Mouse (Mus musculus) thymus, postnatal 0 days (tissue): Measurements from ENCODE around the gene Cryaa. TPM values are rescaled to one million over a fixed set of nuclear protein-coding genes. Genes with fewer than 3 reads are reported as not detected.
"Not testable (repeated sequence)": the region's sequence is repeated elsewhere in the genome, so short reads cannot be mapped to it uniquely, and the experiment has no call there.

Experiments
- DNase-seq: peaks from one replicate; pipeline ENCODE4 v3.0.0-alpha.2; 2015; ENCODE audit warnings: low spot score
- polyA plus RNA-seq: library from polyadenylated mRNA; unstranded; fragments of >200 nt; fragmentation: Nextera tagmentation; extraction: Ambion mirVana; gene quantifications from 2 replicates; pipeline ENCODE4 v1.2.1, GENCODE M21; 2015

Cryaa gene
- polyA plus RNA-seq, 1 experiment from 2014 or later, result 2.3 TPM

DNA sequence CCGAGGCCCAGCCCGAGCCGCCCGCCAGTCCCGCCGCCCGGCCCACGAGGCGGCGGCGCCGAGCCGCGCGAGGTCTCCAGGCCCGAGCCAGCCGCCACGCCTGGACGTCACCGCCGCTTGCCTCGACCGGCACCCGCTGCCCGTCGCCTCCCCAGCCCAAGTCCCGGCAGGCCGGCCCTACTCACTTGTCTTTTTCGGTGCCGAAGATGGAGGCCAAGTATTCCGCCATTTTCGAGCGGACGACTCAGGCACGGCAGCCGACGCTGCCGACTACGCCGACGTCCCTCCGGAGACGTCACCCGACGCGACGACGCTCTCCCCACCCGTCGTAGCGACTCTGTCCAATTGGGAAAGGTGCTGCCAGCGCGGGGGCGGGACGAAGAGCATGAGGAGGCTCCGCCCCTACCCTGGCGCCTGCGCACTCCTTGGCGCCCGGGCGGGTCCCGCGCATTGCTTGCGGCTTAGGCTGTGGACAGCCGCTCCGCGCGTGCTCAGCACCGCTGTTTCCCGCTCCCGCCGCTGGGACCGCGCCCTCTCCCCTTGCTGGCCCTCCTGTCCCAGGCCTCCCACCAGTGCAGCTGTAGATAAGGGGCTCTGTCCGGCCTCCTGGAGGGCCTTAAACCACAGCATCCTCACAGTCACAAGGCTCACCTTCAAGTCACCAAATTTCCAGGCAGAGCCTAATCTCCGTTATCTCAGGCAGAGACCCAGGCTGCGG lies 19.0 kb upstream of the Cryaa start, which contains the start of gene U2af1:
TSS of gene U2af1 (minus strand) at position 425 of the 718 bp plus-strand sequence.
- DNase-seq, result peak; percentile 98

- no peak for DNase-seq
Observed at GRCm38 (mm10) chr17:31660661-31661250, 16.9 kb upstream of the Cryaa start.

DNA sequence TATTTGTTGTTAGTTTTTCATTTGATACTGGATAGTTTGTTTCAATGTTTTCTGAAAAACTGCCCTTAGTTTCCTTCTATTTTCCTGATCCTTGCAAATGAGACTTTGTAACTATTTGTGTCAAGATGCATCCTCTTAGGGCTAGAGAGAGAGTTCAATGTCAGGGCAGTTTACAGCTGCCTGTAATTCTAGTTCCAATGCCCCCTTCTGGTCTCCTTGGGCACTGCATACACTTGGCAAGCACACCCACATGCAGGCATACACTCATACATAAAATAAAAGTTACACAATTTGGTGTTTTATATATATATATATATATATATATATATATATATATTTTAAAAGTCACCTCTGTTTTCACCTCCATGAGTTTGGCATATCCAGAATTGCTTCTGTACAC lies 14.8 kb upstream of the Cryaa start:
- DNase-seq, result no peak

DNA sequence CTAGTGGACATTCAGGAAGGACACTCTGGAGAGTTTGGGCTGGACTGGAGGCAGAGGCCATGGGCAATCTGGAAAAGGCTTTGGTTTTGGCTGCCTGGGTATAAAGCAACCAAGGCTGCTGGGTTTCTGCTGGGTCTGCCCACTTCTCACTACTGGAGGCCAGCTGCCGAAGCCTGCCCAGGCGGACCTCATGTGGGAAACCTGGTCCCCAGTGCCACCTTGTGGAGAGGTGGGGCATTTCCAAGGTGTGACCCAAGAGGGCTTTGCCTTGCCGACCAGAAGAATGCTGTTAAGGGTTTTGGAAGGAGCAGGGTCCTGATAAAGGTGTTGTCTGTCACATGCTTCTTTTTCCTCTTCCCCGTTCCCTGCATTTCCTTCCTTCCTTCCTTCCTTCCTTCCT lies 12.8 kb upstream of the Cryaa start:
- DNase-seq, result peak; percentile 84

GRCm38 (mm10) chr17:31668306-31668705 lies 9.3 kb upstream of the Cryaa start:
- no peak for DNase-seq

DNA sequence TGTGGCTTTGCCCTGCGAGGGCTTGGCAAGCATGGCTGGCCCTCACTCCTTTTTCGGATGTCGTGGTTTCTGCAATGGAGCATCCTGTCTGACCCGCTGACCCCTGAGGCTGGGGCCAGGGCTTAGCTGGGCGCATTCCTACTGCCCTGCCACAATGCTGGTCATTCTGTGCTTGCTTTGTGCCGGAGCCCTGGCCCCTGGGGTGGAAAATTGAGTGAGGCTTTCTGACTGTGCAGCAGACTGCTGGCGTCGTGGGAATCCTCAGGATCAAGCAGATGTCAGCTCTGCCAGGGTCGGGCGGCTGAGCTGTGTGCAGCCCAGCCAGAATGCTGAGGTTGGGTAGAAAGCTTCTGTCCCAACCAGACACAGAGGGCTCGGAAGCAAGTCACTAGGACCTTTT lies 7.4 kb upstream of the Cryaa start:
- DNase-seq, result no peak

- no peak for DNase-seq
Observed at GRCm38 (mm10) chr17:31671698-31672097, 5.9 kb upstream of the Cryaa start.

- DNase-seq, result no peak
Observed at GRCm38 (mm10) chr17:31672279-31672678, 5.3 kb upstream of the Cryaa start.

- no peak for DNase-seq
Observed at GRCm38 (mm10) chr17:31674426-31674825, 3.2 kb upstream of the Cryaa start.

DNA sequence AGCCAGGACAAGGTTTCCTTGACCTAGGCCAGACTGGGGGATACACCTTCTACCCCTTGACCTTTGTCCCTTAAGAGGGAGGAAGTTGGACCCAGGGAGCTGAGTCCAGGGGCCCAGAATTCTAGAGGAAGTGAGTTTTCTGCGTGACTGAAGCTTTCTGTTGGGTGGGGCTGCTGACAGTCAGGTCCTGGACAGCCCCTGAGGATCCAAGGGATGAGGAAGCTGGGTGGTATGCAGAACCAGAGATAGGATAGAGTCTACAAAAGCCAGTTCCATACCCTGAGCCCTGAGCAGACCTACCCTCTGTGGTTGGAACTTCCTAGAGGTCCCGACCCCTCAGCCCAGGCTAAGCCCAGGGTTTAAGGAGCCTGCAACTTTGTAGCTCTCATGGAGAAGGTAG lies 2.8 kb downstream of the Cryaa start:
- DNase-seq, result no peak

DNA sequence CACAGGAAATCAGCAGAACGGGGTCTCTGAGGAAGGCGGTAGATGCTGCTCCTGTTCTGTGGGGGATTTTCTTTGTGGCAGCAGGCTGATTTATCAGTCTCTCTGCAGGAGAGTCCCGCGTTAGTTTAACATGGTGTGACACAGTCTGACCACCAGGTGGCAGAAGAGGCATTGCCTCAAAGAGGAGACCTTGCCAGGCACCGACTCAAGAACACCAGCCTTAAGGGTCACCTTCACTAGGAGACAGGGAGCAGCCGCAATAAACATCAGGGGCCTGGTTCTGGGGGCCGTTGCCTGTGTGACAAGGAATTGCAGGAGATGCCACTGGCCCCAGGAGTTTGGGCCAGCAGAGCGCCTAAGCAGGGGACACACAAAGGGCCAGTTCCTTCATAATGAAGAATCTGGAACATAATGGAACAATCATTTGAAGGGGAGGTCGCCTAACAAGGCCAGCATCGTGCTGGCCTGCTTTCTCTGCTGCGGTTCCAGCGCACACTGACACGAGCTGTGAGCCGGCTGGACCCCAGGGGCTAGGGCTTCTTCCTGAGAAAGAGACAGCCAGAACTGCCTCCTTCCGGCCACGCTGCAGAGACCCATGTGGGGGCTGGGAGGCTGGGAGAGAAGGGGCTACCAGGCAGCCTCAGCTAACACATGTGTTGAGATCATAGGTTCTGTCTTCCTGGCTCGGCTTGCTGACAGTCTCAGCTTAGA lies 8.1 kb downstream of the Cryaa start:
- DNase-seq, result peak; percentile 83

DNA sequence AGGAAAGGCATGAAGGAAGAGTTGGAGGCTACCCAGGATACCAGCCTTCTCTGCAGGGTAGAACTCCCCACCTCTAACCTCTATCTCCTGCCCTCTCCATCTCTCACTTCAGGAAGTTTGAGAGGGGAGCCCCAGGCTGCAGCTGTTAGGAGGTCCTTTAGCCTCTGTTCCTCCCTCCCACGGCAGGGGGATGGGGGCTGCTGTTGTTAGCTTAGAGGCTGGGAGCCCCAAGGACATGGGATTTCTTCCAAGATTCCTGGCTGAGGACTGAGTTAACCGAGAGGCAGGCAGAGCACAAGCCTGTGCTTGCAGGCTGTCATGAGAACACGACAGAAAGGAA lies 8.6 kb downstream of the Cryaa start:
- no peak for DNase-seq

DNA sequence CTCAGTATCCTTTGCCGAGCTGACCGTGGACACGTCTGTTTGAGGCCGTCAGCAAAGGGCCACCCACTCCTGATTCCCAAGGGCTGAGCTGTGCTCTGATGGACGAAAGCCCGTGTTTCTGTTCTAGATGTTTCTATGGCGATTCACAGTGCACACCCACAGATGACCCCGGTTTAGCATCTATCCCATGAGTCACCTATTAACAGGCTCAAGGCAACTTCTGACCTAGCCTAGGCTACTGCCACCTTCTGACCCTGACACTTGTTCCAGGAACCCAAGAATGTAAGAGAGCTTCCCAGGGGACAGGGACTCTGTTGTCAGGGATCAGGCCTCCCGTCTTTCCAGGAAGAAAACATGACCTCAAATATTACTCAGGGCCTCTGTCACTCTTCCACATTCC lies 10.5 kb downstream of the Cryaa start:
- no peak for DNase-seq

DNA sequence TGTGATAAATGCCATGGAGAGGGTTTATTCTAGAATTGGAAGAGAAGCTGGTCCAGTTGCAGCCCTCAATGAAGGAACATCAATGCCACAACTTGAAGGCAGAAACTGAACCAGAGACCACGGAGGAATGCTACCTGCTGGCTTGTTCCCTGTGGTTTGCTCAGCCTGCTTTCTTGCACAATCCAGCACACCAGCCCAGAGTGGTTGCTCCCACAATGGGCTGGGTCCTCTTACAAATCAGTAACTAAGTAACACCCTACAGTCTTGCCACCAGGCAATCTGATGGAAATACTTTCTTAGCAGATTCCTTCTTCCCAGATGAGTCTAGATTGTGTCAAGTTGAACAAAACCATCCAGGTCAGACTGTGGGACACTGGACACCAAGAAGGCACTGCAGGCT lies 12.0 kb downstream of the Cryaa start:
- DNase-seq, result no peak

DNA sequence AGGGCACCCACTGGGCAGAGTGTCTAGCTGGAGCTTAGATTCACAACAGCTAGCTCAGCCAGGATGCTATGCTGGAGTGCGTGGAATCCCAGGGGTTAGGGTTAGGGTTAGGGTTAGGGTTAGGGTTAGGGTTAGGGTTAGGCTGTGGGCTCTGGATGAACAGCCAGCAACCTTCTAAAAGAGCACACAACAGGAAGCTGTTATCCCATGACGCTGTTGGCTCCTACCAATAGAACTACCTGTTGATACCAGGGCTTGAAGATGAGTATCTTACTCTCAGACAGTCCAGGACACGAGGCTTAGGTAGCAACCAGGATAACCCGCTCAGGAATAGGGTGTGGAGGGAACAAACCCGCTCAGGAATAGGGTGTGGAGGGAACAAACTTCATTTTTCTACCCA lies 15.3 kb downstream of the Cryaa start:
- no peak for DNase-seq

GRCm38 (mm10) chr17:31693330-31694022 lies 15.9 kb downstream of the Cryaa start:
- DNase-seq, result peak; percentile 81

DNA sequence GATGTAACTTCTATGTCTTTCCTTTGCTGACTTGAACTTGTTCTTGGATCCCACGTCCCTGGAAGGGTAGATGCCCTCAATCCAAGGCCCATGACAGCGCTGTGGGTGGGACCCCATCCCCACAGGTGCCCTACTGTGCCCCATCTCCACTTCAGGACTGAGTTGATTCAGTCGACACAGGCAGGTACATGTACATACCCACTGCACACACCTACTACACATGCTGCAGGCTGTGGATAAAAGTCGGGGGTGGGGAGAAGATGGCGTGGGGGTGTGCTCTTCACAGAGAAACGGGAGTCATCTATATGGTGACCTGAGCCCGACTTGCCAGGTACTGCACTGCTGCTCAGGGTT lies 16.4 kb downstream of the Cryaa start:
- DNase-seq, result no peak

DNA sequence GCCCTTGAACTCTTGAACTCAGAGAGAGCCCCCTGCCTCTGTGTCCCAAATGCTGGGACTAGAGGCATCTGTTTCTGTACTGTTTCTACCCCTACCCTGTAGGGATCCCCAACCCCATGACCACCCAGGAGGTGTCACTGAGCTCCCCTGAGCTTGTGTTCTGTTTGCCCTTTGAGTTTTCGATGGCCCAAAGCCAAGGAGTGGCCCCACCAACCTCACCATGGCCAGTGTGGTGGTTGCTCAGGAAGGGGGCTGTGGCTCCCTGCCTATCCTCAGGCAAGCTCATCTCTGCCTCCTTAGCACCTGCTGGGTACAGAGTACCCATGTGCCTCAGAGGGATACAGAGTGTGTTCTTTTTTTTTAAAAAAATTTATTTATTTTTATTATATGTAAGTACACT lies 17.3 kb downstream of the Cryaa start:
- no peak for DNase-seq

GRCm38 (mm10) chr17:31695356-31695755 lies 17.7 kb downstream of the Cryaa start:
- DNase-seq, result not testable (repeated sequence)

DNA sequence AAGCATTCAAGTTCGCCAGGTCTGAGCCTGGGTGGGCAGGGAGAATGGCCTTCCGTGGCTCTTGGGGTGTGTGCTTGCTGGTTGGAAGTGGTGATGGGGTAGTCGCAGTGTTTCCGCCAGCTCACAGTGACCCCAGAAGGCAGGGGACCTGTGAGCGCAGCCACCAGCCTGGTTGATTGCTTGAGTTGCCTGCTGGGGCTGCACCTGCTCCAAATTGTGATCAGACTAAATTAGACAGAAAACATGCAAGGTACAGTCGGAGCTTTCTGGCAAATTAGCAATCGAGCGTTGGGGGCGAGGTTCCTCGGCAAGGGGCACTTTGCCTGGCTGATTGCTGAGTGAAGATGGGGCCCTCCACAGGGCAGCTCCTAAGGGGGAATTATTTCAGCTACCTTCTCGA lies 20.7 kb downstream of the Cryaa start:
- no peak for DNase-seq

DNA sequence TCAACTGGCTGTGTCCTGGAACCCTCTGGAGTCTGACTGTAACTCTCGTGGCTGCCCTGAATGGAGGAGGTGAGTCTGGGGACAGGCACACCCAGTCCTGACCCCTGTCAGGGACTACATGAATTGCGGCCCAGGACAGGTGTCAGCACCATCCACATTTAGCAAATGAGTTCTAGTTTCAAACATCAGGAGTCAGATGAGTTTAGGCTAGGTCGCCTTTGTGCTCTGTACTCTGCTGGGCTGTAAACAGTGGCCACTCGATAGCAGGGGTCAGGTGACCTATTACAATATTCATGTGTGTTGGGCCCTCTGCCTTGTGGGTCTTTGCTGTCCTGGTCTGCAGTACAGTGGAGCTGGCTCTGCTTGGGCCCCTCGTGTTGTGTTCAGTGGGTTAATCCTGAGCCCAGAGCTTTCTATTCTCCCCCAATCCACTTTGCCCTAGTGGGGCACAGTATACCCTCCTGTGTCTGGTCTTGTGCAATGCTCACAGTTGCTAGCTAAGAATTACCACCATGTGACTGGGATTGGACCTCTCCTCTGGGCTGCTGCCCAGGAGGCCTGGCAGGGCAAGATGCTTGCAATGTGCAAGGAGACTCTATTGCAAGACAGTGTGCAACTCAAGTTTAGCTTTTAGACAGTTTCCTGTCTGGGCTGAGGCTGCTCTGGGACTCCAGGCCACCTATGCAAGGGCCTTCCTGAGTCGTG lies 25.8 kb downstream of the Cryaa start:
- DNase-seq, result no peak
